Mouse (Mus musculus) CH12.LX (cell line): Measurements from ENCODE around the gene Hipk2. TPM values are rescaled to one million over a fixed set of nuclear protein-coding genes. Genes with fewer than 3 reads are reported as not detected.

ENCODE experiments used
- DNase-seq: peaks from one replicate; pipeline ENCODE4 v3.0.0-alpha.2; 2013; ENCODE audit errors: extremely low read depth
- H3K27ac ChIP-seq: 2 replicates; pipeline ENCODE4 v1.5.1; 2012; ENCODE audit warnings: low read depth, mild to moderate bottlenecking, control low read depth, moderate library complexity; ENCODE audit not compliant: insufficient read depth
- H3K27me3 ChIP-seq: replicated peaks from 2 replicates; pipeline ENCODE3; 2012; ENCODE audit warnings: inconsistent platforms
- H3K36me3 ChIP-seq, 2 experiments: replicated peaks in 1 of 2; 2 replicates each; pipeline versions ENCODE3 to v1.6.1; 2012; ENCODE audit warnings: inconsistent platforms in 1 of 2, low read length in 1 of 2, mild to moderate bottlenecking in 1 of 2, mixed read lengths in 1 of 2, moderate library complexity in 1 of 2; ENCODE audit not compliant: control insufficient read depth in 1 of 2, insufficient read depth in 1 of 2
- H3K4me1 ChIP-seq, 2 experiments: 2 replicates each; pipeline ENCODE4 v1.6.1; 2012; ENCODE audit warnings: inconsistent platforms in 1 of 2, moderate library complexity in 1 of 2; ENCODE audit not compliant: insufficient read depth in 2 of 2, control insufficient read depth in 1 of 2
- H3K4me2 ChIP-seq: 2 replicates; pipeline ENCODE4 v1.6.1; 2012; ENCODE audit warnings: low read depth, mild to moderate bottlenecking, control low read depth; ENCODE audit not compliant: poor library complexity, insufficient read depth, severe bottlenecking
- H3K4me3 ChIP-seq, 3 experiments: fragments of 150-350 bp in 1 of 3; sonication (generic) in 1 of 3; replicated peaks in 1 of 3; 2 replicates each; pipeline versions ENCODE3 to v1.5.1; 2011 to 2012; ENCODE audit warnings: low read depth in 2 of 3, low read length in 2 of 3, mild to moderate bottlenecking in 2 of 3, moderate library complexity in 2 of 3, control low read depth in 1 of 3, improper control_type of control experiment in 1 of 3, inconsistent platforms in 1 of 3, mixed read lengths in 1 of 3; ENCODE audit not compliant: poor library complexity in 1 of 3
- H3K79me2 ChIP-seq: replicated peaks from 2 replicates; pipeline ENCODE4 v1.6.1; 2012; ENCODE audit warnings: mild to moderate bottlenecking, moderate library complexity; ENCODE audit not compliant: control insufficient read depth, poor library complexity, insufficient read depth, severe bottlenecking; ENCODE audit errors: extremely low read depth
- H3K9ac ChIP-seq: 2 replicates; pipeline ENCODE4 v1.6.1; 2012; ENCODE audit warnings: low read depth, mild to moderate bottlenecking, control low read depth, moderate library complexity; ENCODE audit not compliant: insufficient read depth
- H3K9me3 ChIP-seq: replicated peaks from 2 replicates; pipeline ENCODE3; 2012; ENCODE audit warnings: low read length, inconsistent platforms, mixed read lengths
- ETS1 ChIP-seq: conservative IDR thresholded peaks from 2 replicates; pipeline ENCODE4 v1.6.1; 2012; ENCODE audit warnings: low read depth, mild to moderate bottlenecking, inconsistent platforms, low read length, improper control_type of control experiment, moderate library complexity
- GABPA ChIP-seq: IDR thresholded peaks from 2 replicates; pipeline ENCODE4 v1.6.1; 2012; ENCODE audit warnings: low read depth, low read length, improper control_type of control experiment, inconsistent platforms; ENCODE audit not compliant: insufficient replicate concordance
- HCFC1 ChIP-seq: IDR thresholded peaks from 2 replicates; pipeline ENCODE4 v1.6.1; 2012; ENCODE audit warnings: low read depth, mild to moderate bottlenecking, inconsistent platforms, low read length, improper control_type of control experiment
- JUN ChIP-seq: IDR thresholded peaks from 2 replicates; pipeline ENCODE4 v1.6.1; 2011; ENCODE audit warnings: low read depth, mild to moderate bottlenecking, low read length, improper control_type of control experiment, moderate library complexity; ENCODE audit not compliant: insufficient read depth
- MAX ChIP-seq: IDR thresholded peaks from 2 replicates; pipeline ENCODE4 v1.6.1; 2011; ENCODE audit warnings: low read length, improper control_type of control experiment
- MAZ ChIP-seq: IDR thresholded peaks from 2 replicates; pipeline ENCODE4 v1.6.1; 2012; ENCODE audit warnings: low read depth, mild to moderate bottlenecking, inconsistent platforms, low read length, improper control_type of control experiment, moderate library complexity
- MXI1 ChIP-seq: IDR thresholded peaks from 2 replicates; pipeline ENCODE4 v1.6.1; 2011; ENCODE audit warnings: mild to moderate bottlenecking, low read depth, low read length, improper control_type of control experiment
- MYC ChIP-seq: IDR thresholded peaks from 2 replicates; pipeline ENCODE4 v1.6.1; 2011; ENCODE audit warnings: low read depth, mild to moderate bottlenecking, improper control_type of control experiment, low read length
- POLR2AphosphoS2 ChIP-seq: IDR thresholded peaks from 2 replicates; pipeline ENCODE4 v1.6.1; 2011; ENCODE audit warnings: low read depth, low read length, improper control_type of control experiment
- TCF12 ChIP-seq: IDR thresholded peaks from 2 replicates; pipeline ENCODE4 v1.6.1; 2014; ENCODE audit warnings: low read depth, mild to moderate bottlenecking, inconsistent platforms, low read length, improper control_type of control experiment
- USF1 ChIP-seq: IDR thresholded peaks from 2 replicates; pipeline ENCODE4 v1.6.1; 2014; ENCODE audit warnings: low read depth, mild to moderate bottlenecking, inconsistent platforms, low read length, improper control_type of control experiment
- USF2 ChIP-seq: conservative IDR thresholded peaks from 2 replicates; pipeline ENCODE4 v1.6.1; 2011; ENCODE audit warnings: low read depth, low read length, improper control_type of control experiment
- ZC3H11A ChIP-seq: IDR thresholded peaks from 2 replicates; pipeline ENCODE4 v1.6.1; 2012; ENCODE audit warnings: low read depth, mild to moderate bottlenecking, inconsistent platforms, low read length, improper control_type of control experiment
- ZKSCAN1 ChIP-seq: IDR thresholded peaks from 2 replicates; pipeline ENCODE4 v1.6.1; 2012; ENCODE audit warnings: low read depth, inconsistent platforms, low read length, improper control_type of control experiment, borderline replicate concordance
- ZMIZ1 ChIP-seq: IDR thresholded peaks from 2 replicates; pipeline ENCODE4 v1.6.1; 2012; ENCODE audit warnings: low read depth, mild to moderate bottlenecking, inconsistent platforms, low read length, improper control_type of control experiment
- dilution Hi-C: fragments of 300-500 bp; cut with MboI; formaldehyde crosslinking; loops from 2 replicates; pipeline ENCODE4 v1.14.3; 2020; ENCODE audit warnings: low sequenced_read_pairs; ENCODE audit not compliant: extremely low pct_unique_long_range_greater_than_20kb, extremely low pct_ligation_motif_present
- in situ Hi-C: fragments of 300-500 bp; cut with MboI; formaldehyde crosslinking; loops from 3 replicates; pipeline ENCODE4 v1.14.3; 2019; ENCODE audit warnings: low sequenced_read_pairs, low pct_ligation_motif_present, low pct_unique_long_range_greater_than_20kb, mixed read lengths
- polyA plus RNA-seq: library from polyadenylated mRNA; unstranded; fragments of >175 nt; gene quantifications from 2 replicates; pipeline ENCODE4 v1.2.1, GENCODE M21; 2012; ENCODE audit warnings: low read depth; ENCODE audit not compliant: insufficient read length
- total RNA-seq, 2 experiments: library from RNA; depleted of rRNA; stranded (reverse); fragments of 300-350 nt in 1 of 2; fragments of >200 nt in 1 of 2; gene quantifications; 2 replicates each; pipeline ENCODE4 v1.2.3; 2012 to 2014

Hipk2 gene
- total and polyA plus RNA-seq, 3 experiments, result 1.6 to 5.3 (median 2.6) TPM

- Histone ChIP-seq H3K4me3 (no peak overlapping the region), H3K27me3 (no peaks in the 10 kb centered on the region), H3K79me2 (no peaks in the 10 kb centered on the region), H3K4me1 (peaks cover 0 to 12% of the 10 kb centered on the region in 2 experiments; a peak in 1 of 4 replicates), H3K9me3 (no peaks in the 10 kb centered on the region), H3K4me2 (no peak overlapping the region), H3K36me3 (peaks cover 0 to 1% of the 10 kb centered on the region in 2 experiments), H3K9ac (no peak overlapping the region), H3K27ac (no peak overlapping the region)
- no peak for DNase-seq
- TF ChIP-seq USF1, result no peak
- TF ChIP-seq JUN, result no peak
- no peak for TF ChIP-seq MYC
- no peak for TF ChIP-seq MAX
- TF ChIP-seq ETS1, result no peak
- no peak for TF ChIP-seq MXI1
- TF ChIP-seq TCF12, result no peak
- no peak for TF ChIP-seq ZKSCAN1
- TF ChIP-seq USF2, result no peak
- TF ChIP-seq POLR2AphosphoS2, result no peak
- TF ChIP-seq MAZ, result no peak
- no peak for TF ChIP-seq GABPA
- no peak for TF ChIP-seq ZC3H11A
- no peak for TF ChIP-seq HCFC1
- dilution Hi-C loops (no loop called here), in situ Hi-C loops (no loop called here)
Measured at GRCm38 (mm10) chr6:38811459-38812145, 64.4 kb downstream of the Hipk2 start.

- no peak overlapping the region for H3K4me3 ChIP-seq
Measured at GRCm38 (mm10) chr6:38810121-38810475, 65.9 kb downstream of the Hipk2 start.

More at GRCm38 (mm10) chr6:38810121-38810475, 65.9 kb downstream of the Hipk2 start:
- Histone ChIP-seq H3K27ac (no peak overlapping the region), H3K9me3 (no peaks in the 10 kb centered on the region), H3K27me3 (no peaks in the 10 kb centered on the region), H3K36me3 (peaks cover 0 to 1% of the 10 kb centered on the region in 2 experiments), H3K79me2 (no peaks in the 10 kb centered on the region), H3K4me2 (no peak overlapping the region), H3K4me1 (peaks cover 0 to 12% of the 10 kb centered on the region in 2 experiments; a peak in 1 of 4 replicates), H3K9ac (no peak overlapping the region)
- TF ChIP-seq ZMIZ1 (no peak), ZC3H11A (no peak), MAX (no peak), ZKSCAN1 (no peak)
- in situ Hi-C loops (no loop called here), dilution Hi-C loops (no loop called here)
- DNase-seq, result no peak
